Mouse (Mus musculus) mouse embryonic stem cell (cell line): Measurements from ENCODE around the gene Olfr1238.

Experiments used
- in situ Hi-C, 2 experiments: fragments of 300-500 bp; cut with MboI; formaldehyde crosslinking; loops; 1 replicate in 1 of 2; 3 replicates in 1 of 2; pipeline ENCODE4 v1.14.3; 2019 to 2020; ENCODE audit warnings: low sequenced_read_pairs in 2 of 2, low pct_unique_long_range_greater_than_20kb in 1 of 2, mixed read lengths in 1 of 2; ENCODE audit not compliant: unreplicated experiment in 1 of 2

Gene Olfr1238

GRCm38 (mm10) chr2:89409576-89409975, at the start of gene Olfr1238:
Olfr1238 (minus strand) TSS chr2:89409676.
- in situ Hi-C loops: no loop called here

- in situ Hi-C loops: no loop called here
These were observed 33.4 kb upstream of the Olfr1238 start, which contains the start of gene Olfr1240 for GRCm38 (mm10) chr2:89442900-89443299. Olfr1240 (minus strand) TSS chr2:89443000.

GRCm38 (mm10) chr2:89420307-89420706, 10.8 kb upstream of the Olfr1238 start, which contains the start of gene Olfr1239:
Olfr1239 (minus strand) TSS chr2:89420407.
- in situ Hi-C loops: no loop called here

- in situ Hi-C loops: no loop called here
These were observed 5.1 kb upstream of the Olfr1238 start for GRCm38 (mm10) chr2:89414557-89414956.

- in situ Hi-C loops: no loop called here
These were observed 8.6 kb downstream of the Olfr1238 start for GRCm38 (mm10) chr2:89400882-89401281.

- in situ Hi-C loops: no loop called here
These were observed 44.7 kb downstream of the Olfr1238 start, which contains the start of gene Olfr1234 for GRCm38 (mm10) chr2:89364765-89365164. Olfr1234 (minus strand) TSS chr2:89364865.
